ENCODE assay signal across 8 mouse cellular contexts in genomic region chr4:106908426-106908809, GRCm38 (mm10). TPM values are rescaled to one million over a fixed set of nuclear protein-coding genes. Genes with fewer than 3 reads are reported as not detected.
DNase-seq lines count a peak whose midpoint lies in the region; ATAC-seq and TF ChIP-seq lines count a peak whose summit lies in the region.

No protein-coding gene starts in this region.

- no peak for DNase-seq in layer of hippocampus, adult 2 months (ENCODE audit: low spot score in 2 of 2)
- no peak for DNase-seq in layer of hippocampus, adult 8-10 months (ENCODE audit: low spot score in 2 of 2)
- DNase-seq in hindbrain, embryonic 10.5 days (ENCODE audit: low spot score) = no peak
- DNase-seq in limb, embryonic 14.5 days (ENCODE audit: low spot score) = peak; percentile 46
- no peak for DNase-seq in midbrain, embryonic 14.5 days
- peak; percentile 58 to 59 for DNase-seq in thymus, postnatal 10 days (ENCODE audit: low spot score in 2 of 2)
- no peak for DNase-seq in T-cell, adult 2 months (ENCODE audit: low spot score)

- H3K4me1 ChIP-seq in erythroblast, embryonic 14.5 days (ENCODE audit: control insufficient read depth) = peaks cover 57% of the 10 kb centered on the region
- peaks cover 61% of the 10 kb centered on the region for H3K4me1 ChIP-seq in hindbrain, embryonic 10.5 days (replicated peaks)
- H3K4me1 ChIP-seq in limb, embryonic 14.5 days (ENCODE audit: control insufficient read depth, insufficient read depth, low read length) = peaks cover 35% of the 10 kb centered on the region
- H3K4me1 ChIP-seq in midbrain, embryonic 14.5 days (ENCODE audit: control insufficient read depth, insufficient read depth, low read length) = peaks cover 29% of the 10 kb centered on the region

- WGBS in hindbrain, embryonic 10.5 days = 21% methylated on average over 3 of the region's 3 CpGs
- WGBS in limb, embryonic 14.5 days = 32% methylated on average over 3 of the region's 3 CpGs
- WGBS in midbrain, embryonic 14.5 days = 17% methylated on average over 3 of the region's 3 CpGs

- H3K9me3 ChIP-seq in erythroblast, embryonic 14.5 days (ENCODE audit: control insufficient read depth, low read length) = no peaks in the 10 kb centered on the region
- H3K9me3 ChIP-seq in hindbrain, embryonic 10.5 days = no peaks in the 10 kb centered on the region
- H3K9me3 ChIP-seq in limb, embryonic 14.5 days (ENCODE audit: control insufficient read depth, low read length) = no peaks in the 10 kb centered on the region
- no peaks in the 10 kb centered on the region for H3K9me3 ChIP-seq in midbrain, embryonic 14.5 days (ENCODE audit: control insufficient read depth, low read length)

- peak overlapping the region; percentile 87; the same call in 1 of the 2 replicates for H3K27ac ChIP-seq in layer of hippocampus, adult 2 months
- H3K27ac ChIP-seq in hindbrain, embryonic 10.5 days = peak overlapping the region; percentile 100
- H3K27ac ChIP-seq in limb, embryonic 14.5 days (replicated peaks; ENCODE audit: low read depth, low read length) = peak overlapping the region; percentile 99
- H3K27ac ChIP-seq in midbrain, embryonic 14.5 days (replicated peaks; ENCODE audit: low read depth, low read length) = peak overlapping the region; percentile 99

- no peak overlapping the region for H3K9ac ChIP-seq in limb, embryonic 14.5 days (ENCODE audit: low read depth, low read length, severe bottlenecking)
- H3K9ac ChIP-seq in midbrain, embryonic 14.5 days (replicated peaks; ENCODE audit: low read length) = no peak overlapping the region

- no peak for TF ChIP-seq POLR2A in limb, embryonic 14.5 days (IDR thresholded peaks at IDR 0.05; ENCODE audit: borderline replicate concordance, extremely low read depth, insufficient read depth, insufficient read length)

- no peak for ATAC-seq in limb, embryonic 14.5 days (ENCODE audit: low FRiP score, low read depth)
- no peak for ATAC-seq in midbrain, embryonic 14.5 days (ENCODE audit: low FRiP score, low TSS enrichment)

- peaks cover 10% of the 10 kb centered on the region for H3K36me3 ChIP-seq in erythroblast, embryonic 14.5 days (ENCODE audit: control insufficient read depth)
- peaks cover 5% of the 10 kb centered on the region for H3K36me3 ChIP-seq in hindbrain, embryonic 10.5 days
- H3K36me3 ChIP-seq in limb, embryonic 14.5 days (ENCODE audit: control insufficient read depth, insufficient read depth, low read length) = 0 out of 2 replicates have a peak, but pooled peaks cover 5% of the 10 kb centered on the region
- peaks cover 1% of the 10 kb centered on the region; the same call in 1 of the 2 replicates for H3K36me3 ChIP-seq in midbrain, embryonic 14.5 days (ENCODE audit: control insufficient read depth, insufficient read depth, low read length)

- H3K27me3 ChIP-seq in erythroblast, embryonic 14.5 days (ENCODE audit: control insufficient read depth) = no peaks in the 10 kb centered on the region
- no peaks in the 10 kb centered on the region for H3K27me3 ChIP-seq in hindbrain, embryonic 10.5 days (ENCODE audit: insufficient read depth, poor library complexity, severe bottlenecking)
- no peaks in the 10 kb centered on the region for H3K27me3 ChIP-seq in limb, embryonic 14.5 days (ENCODE audit: control insufficient read depth, insufficient read depth, low read length)
- H3K27me3 ChIP-seq in midbrain, embryonic 14.5 days (ENCODE audit: control insufficient read depth, insufficient read depth, low read length) = no peaks in the 10 kb centered on the region

- no peak for TF ChIP-seq CTCF in layer of hippocampus, adult 2 months (conservative IDR thresholded peaks at IDR 0.05)

- peak overlapping the region; percentile 94 for H3K4me2 ChIP-seq in limb, embryonic 14.5 days (replicated peaks; ENCODE audit: low read depth, low read length, severe bottlenecking)
- peak overlapping the region; percentile 96; the same call in 1 of the 2 replicates for H3K4me2 ChIP-seq in midbrain, embryonic 14.5 days (ENCODE audit: low read length)

- no peak overlapping the region for H3K4me3 ChIP-seq in layer of hippocampus, adult 2 months
- peak overlapping the region; percentile 98 for H3K4me3 ChIP-seq in erythroblast, embryonic 14.5 days (replicated peaks)
- H3K4me3 ChIP-seq in hindbrain, embryonic 10.5 days = peak overlapping the region; percentile 100
- H3K4me3 ChIP-seq in limb, embryonic 14.5 days (replicated peaks; ENCODE audit: low read length) = no peak overlapping the region
- H3K4me3 ChIP-seq in midbrain, embryonic 14.5 days (replicated peaks; ENCODE audit: low read depth, low read length) = no peak overlapping the region

RNA-seq across cellular contexts. Expression of gene Ssbp3, which starts 2.1 kb away (rescaled TPM):
- 100 to 1,000 TPM; 157 TPM for total RNA-seq in layer of hippocampus, adult 2 months (2021)
- 100 to 1,000 TPM; 150 to 180 (median 160) TPM for total RNA-seq in layer of hippocampus, adult 8-10 months (2022)
- polyA plus RNA-seq in erythroblast, embryonic 14.5 days (2012) = 93.7 and 94.2 TPM in 2 replicates
- 140 and 180 TPM in 2 replicates for polyA plus RNA-seq in hindbrain, embryonic 10.5 days (2016; fragmentation: Nextera tagmentation; extraction: Ambion mirVana)
- polyA plus RNA-seq in limb, embryonic 14.5 days (2012; rRNA removed) = 191 and 202 TPM in 2 replicates
- polyA plus RNA-seq in limb, embryonic 14.5 days (2014; fragmentation: Nextera tagmentation; extraction: Ambion mirVana) = 94.3 and 115 TPM in 2 replicates
- 147 and 187 TPM in 2 replicates for polyA plus RNA-seq in midbrain, embryonic 14.5 days (2014; fragmentation: Nextera tagmentation; extraction: Ambion mirVana)

Comparison
In these comparisons a context has a peak if more than half of its experiments do, and no peak if none do; other contexts are left out.
1. DNase-seq: peak in limb, embryonic 14.5 days (single experiment) and thymus, postnatal 10 days (2 of 2); none in layer of hippocampus, adult 2 months (0 of 2), layer of hippocampus, adult 8-10 months (0 of 2), hindbrain, embryonic 10.5 days (single experiment), midbrain, embryonic 14.5 days (single experiment) and T-cell, adult 2 months (single experiment).
2. H3K4me3 ChIP-seq: peak in erythroblast, embryonic 14.5 days (single experiment) and hindbrain, embryonic 10.5 days (single experiment); none in layer of hippocampus, adult 2 months (single experiment), limb, embryonic 14.5 days (single experiment) and midbrain, embryonic 14.5 days (single experiment).
3. Peak in every context shown above with its lines, with median percentiles within 50 percentile points of each other: H3K27ac ChIP-seq.